12 mouse cellular contexts compared by ENCODE assay signal in the genomic region with DNA sequence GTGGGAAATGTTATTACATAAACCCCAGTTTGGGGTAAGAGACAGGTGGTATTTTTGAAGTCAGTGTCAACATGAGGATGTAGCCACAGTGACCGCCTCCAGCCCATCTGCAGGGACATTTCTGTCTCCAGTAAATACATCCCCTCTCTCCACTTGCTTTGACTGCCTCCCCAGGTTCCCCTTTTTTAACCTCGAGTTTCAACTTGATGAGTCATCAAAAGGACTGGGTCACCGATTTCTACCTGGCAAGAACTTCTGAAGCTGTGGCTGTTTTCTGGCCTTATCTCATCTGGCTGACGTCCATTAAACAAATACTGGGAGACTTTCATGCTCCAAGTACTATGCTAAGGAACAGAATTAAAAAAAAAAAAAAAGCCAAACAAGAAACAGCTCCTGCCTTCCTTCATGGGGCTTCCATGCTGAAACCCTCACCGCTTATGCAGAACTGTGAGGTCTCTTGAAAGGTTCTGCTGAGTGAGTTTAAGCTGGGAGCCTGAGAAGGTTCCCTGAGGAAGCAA.
DNase-seq lines count a peak whose midpoint lies in the region; ATAC-seq and TF ChIP-seq lines count a peak whose summit lies in the region.
"Had no signal": no experiment of that assay in that cellular context is flagged by ENCODE, and none has a peak within 500 bp of the region (broad histone marks: within the 10 kb centered on the region; RNA-seq: fewer than 3 reads in every experiment).

No protein-coding gene starts in this region.

- H3K4me3 ChIP-seq in lung, adult 2 months (replicated peaks; ENCODE audit: extremely low read depth, low read depth, low read length), result no peak overlapping the region
- H3K4me3 ChIP-seq: left cerebral cortex, adult 2 months; midbrain, embryonic 13.5 days had no signal

- 17% methylated on average over 5 of the region's 5 CpGs for WGBS in lung, adult 2 months

- DNase-seq in adrenal gland, adult 8-10 months, result peak; percentile 18
- no peak for DNase-seq in adrenal gland, postnatal 14 days
- DNase-seq in lung, adult 18-20 months, result peak; percentile 17 to 40
- DNase-seq in lung, adult 2 months, result no peak
- peak; percentile 72 for DNase-seq in MEL-GATA-1-ER (ENCODE audit: extremely low read depth, low read depth)
- DNase-seq in embryo, embryonic 10 days (ENCODE audit: low spot score), result no peak
- no peak for DNase-seq in embryo, embryonic 11 days
- DNase-seq: cerebellum, postnatal 10 days; right cerebral cortex, postnatal 14 days had no signal

- no peak for TF ChIP-seq CTCF in lung, adult 2 months (IDR thresholded peaks at IDR 0.05; ENCODE audit: insufficient read depth, low read length)

- peak; percentile 35 for ATAC-seq in megakaryocyte-erythroid progenitor cell, adult 5-6 weeks (replicated peaks; ENCODE audit: low FRiP score, low TSS enrichment, poor library complexity, severe bottlenecking)
- ATAC-seq: midbrain, embryonic 13.5 days had no signal

- no peak for TF ChIP-seq POLR2A in lung, adult 2 months (IDR thresholded peaks at IDR 0.05; ENCODE audit: borderline replicate concordance, extremely low read depth, low read depth, low read length)

- peaks cover 9% of the 10 kb centered on the region for H3K4me1 ChIP-seq in lung, adult 2 months (ENCODE audit: control insufficient read depth, insufficient read depth, low read length)
- H3K4me1 ChIP-seq: midbrain, embryonic 13.5 days had no signal

Comparison
In these comparisons a context has a peak if more than half of its experiments do, and no peak if none do; other contexts are left out.
1. DNase-seq: peak in adrenal gland, adult 8-10 months (single experiment), lung, adult 18-20 months (2 of 2) and MEL-GATA-1-ER (single experiment); none in adrenal gland, postnatal 14 days (single experiment), lung, adult 2 months (single experiment), embryo, embryonic 10 days (single experiment) and embryo, embryonic 11 days (single experiment).